Mouse (Mus musculus) megakaryocyte, embryonic 14.5 days (primary cell): ENCODE data around the gene Saa4.

Experiments used
- FLI1 ChIP-seq: IDR thresholded peaks from 2 replicates; pipeline ENCODE4 v1.6.1; 2012; ENCODE audit warnings: low read length, inconsistent platforms, mixed read lengths
- GATA1 ChIP-seq: IDR thresholded peaks from 3 replicates; pipeline ENCODE4 v1.6.1; 2012; ENCODE audit warnings: mixed read lengths, low read length, inconsistent platforms, borderline replicate concordance

DNA sequence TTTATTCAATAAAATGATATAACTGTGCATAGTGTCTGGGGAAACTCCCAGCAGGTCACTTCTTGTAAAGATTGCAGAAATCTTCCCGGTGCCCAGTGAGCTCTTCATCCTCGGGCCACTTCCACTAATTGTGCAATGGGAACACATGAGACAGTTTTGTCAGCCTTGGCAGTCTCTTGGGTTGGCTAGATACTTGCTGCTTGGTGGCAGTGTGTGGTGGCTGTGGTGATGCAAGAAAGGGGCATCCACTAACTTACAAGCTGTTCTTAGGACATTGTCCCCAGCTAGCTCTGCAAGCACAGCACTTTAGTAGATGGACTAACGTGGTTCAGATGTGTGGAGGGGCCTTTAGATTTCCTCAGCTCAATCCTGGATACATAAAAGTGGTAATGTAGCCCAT is 13.4 kb upstream of the Saa4 start:
- no peak for TF ChIP-seq GATA1
- no peak for TF ChIP-seq FLI1
